In the genomic region with DNA sequence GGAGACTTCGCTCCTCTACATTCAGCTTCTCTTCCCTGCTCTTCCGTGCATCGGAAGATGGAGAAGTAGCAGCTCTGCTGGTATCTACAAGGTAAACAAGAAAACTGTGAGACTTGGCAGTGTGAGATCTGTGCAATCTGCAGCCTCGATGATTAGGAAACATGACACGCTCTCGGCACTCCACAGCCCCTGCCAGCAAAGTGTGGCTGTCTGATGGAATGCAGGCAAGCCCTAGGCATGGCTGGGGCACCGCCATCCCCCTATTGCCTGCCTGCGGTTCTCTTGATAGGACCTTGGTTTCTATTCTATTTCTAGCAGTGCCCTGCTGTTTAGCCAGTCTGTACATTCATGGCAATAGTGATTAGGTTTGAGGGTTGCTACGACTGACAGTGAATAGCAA, we compare ENCODE assay signal across 8 mouse cellular contexts. TPM values are rescaled to one million over a fixed set of nuclear protein-coding genes. Genes with fewer than 3 reads are reported as not detected.
A peak's percentile ranks its signal among the peaks of the same experiment; 100 is the strongest.
DNase-seq lines count a peak whose midpoint lies in the region; ATAC-seq and TF ChIP-seq lines count a peak whose summit lies in the region.

No protein-coding gene starts in this region.

- no peaks in the 10 kb centered on the region for H3K9me3 ChIP-seq in midbrain, embryonic 13.5 days
- no peaks in the 10 kb centered on the region for H3K9me3 ChIP-seq in midbrain, embryonic 16.5 days (replicated peaks; ENCODE audit: control insufficient read depth, low read length, poor library complexity, severe bottlenecking)
- no peaks in the 10 kb centered on the region for H3K9me3 ChIP-seq in midbrain, postnatal 0 days (ENCODE audit: low read length)

- DNase-seq in cerebellum, postnatal 14 days: peak; percentile 37 to 58
- no peak for DNase-seq in cerebellum, adult 9-10 months
- DNase-seq in heart, postnatal 4 days: peak; percentile 45
- peak; percentile 45 for DNase-seq in midbrain, postnatal 0 days (ENCODE audit: low spot score)
- DNase-seq in layer of hippocampus, postnatal 25 days (ENCODE audit: extremely low spot score in 1 of 2, low spot score in 1 of 2): no peak
- no peak for DNase-seq in layer of hippocampus, adult 8-10 months (ENCODE audit: low spot score in 2 of 2)

- H3K27ac ChIP-seq in midbrain, embryonic 13.5 days: peak overlapping the region; percentile 20; the same call in 1 of the 2 replicates
- H3K27ac ChIP-seq in midbrain, embryonic 16.5 days (ENCODE audit: low read length): no peak overlapping the region
- peak overlapping the region; percentile 18; the same call in 1 of the 2 replicates for H3K27ac ChIP-seq in midbrain, postnatal 0 days (ENCODE audit: low read depth, low read length)

- ATAC-seq in midbrain, embryonic 13.5 days: no peak
- ATAC-seq in midbrain, embryonic 16.5 days: no peak
- no peak for ATAC-seq in midbrain, postnatal 0 days (ENCODE audit: low FRiP score)

- no peak overlapping the region for H3K4me3 ChIP-seq in midbrain, embryonic 13.5 days (replicated peaks)
- no peak overlapping the region for H3K4me3 ChIP-seq in midbrain, embryonic 16.5 days (ENCODE audit: low read depth, low read length)
- H3K4me3 ChIP-seq in midbrain, postnatal 0 days (ENCODE audit: low read depth, low read length): no peak overlapping the region

- no peak overlapping the region for H3K9ac ChIP-seq in midbrain, embryonic 13.5 days (replicated peaks)
- H3K9ac ChIP-seq in midbrain, embryonic 16.5 days (ENCODE audit: low read depth, low read length): no peak overlapping the region
- H3K9ac ChIP-seq in midbrain, postnatal 0 days (replicated peaks; ENCODE audit: low read length, poor library complexity, severe bottlenecking): no peak overlapping the region

- H3K4me2 ChIP-seq in midbrain, embryonic 13.5 days (replicated peaks): no peak overlapping the region
- H3K4me2 ChIP-seq in midbrain, embryonic 16.5 days (ENCODE audit: low read length): no peak overlapping the region
- H3K4me2 ChIP-seq in midbrain, postnatal 0 days (ENCODE audit: low read depth, low read length, poor library complexity, severe bottlenecking): no peak overlapping the region

- H3K4me1 ChIP-seq in midbrain, embryonic 13.5 days (replicated peaks): peaks cover 3% of the 10 kb centered on the region
- peaks cover 2% of the 10 kb centered on the region; the same call in 1 of the 2 replicates for H3K4me1 ChIP-seq in midbrain, embryonic 16.5 days (ENCODE audit: control insufficient read depth, insufficient read depth, low read length)
- H3K4me1 ChIP-seq in midbrain, postnatal 0 days (ENCODE audit: insufficient read depth, low read length): peaks cover 9% of the 10 kb centered on the region; the same call in 1 of the 2 replicates

- 64% methylated on average over 9 of the region's 9 CpGs for WGBS in midbrain, embryonic 13.5 days
- WGBS in midbrain, embryonic 16.5 days: 62% methylated on average over 9 of the region's 9 CpGs
- 48% methylated on average over 9 of the region's 9 CpGs for WGBS in midbrain, postnatal 0 days

- no peaks in the 10 kb centered on the region for H3K27me3 ChIP-seq in midbrain, embryonic 13.5 days
- H3K27me3 ChIP-seq in midbrain, embryonic 16.5 days (ENCODE audit: control insufficient read depth, insufficient read depth, low read depth, low read length): no peaks in the 10 kb centered on the region
- H3K27me3 ChIP-seq in midbrain, postnatal 0 days (ENCODE audit: insufficient read depth, low read length): no peaks in the 10 kb centered on the region

- TF ChIP-seq CTCF in midbrain, postnatal 0 days (IDR thresholded peaks at IDR 0.05): no peak

- H3K36me3 ChIP-seq in midbrain, embryonic 13.5 days: no peaks in the 10 kb centered on the region
- no peaks in the 10 kb centered on the region for H3K36me3 ChIP-seq in midbrain, embryonic 16.5 days (ENCODE audit: control insufficient read depth, insufficient read depth, low read length)
- H3K36me3 ChIP-seq in midbrain, postnatal 0 days (ENCODE audit: insufficient read depth, low read length): no peaks in the 10 kb centered on the region

RNA-seq across cellular contexts. Expression of a gene that starts 59.7 kb away (rescaled TPM):
- polyA plus RNA-seq in midbrain, embryonic 13.5 days (2015; fragmentation: Nextera tagmentation; extraction: Ambion mirVana): 3.7 and 4.4 TPM in 2 replicates
- 7.1 and 7.6 TPM in 2 replicates for polyA plus RNA-seq in midbrain, embryonic 16.5 days (2015; fragmentation: Nextera tagmentation; extraction: Ambion mirVana)
- 1 to 10 TPM; 6.0 to 6.4 TPM for total RNA-seq in heart, postnatal 4 days (2021)
- total RNA-seq in midbrain, postnatal 0 days (2014; rRNA removed): 14.2 and 14.6 TPM in 2 replicates
- polyA plus RNA-seq in midbrain, postnatal 0 days (2015; fragmentation: Nextera tagmentation; extraction: Ambion mirVana): 7.2 and 9.2 TPM in 2 replicates
- 10 to 100 TPM; 47.4 to 59.0 TPM for total RNA-seq in layer of hippocampus, postnatal 25 days (2021)
- total RNA-seq in layer of hippocampus, adult 8-10 months (2022): 10 to 100 TPM; 49.5 to 52.8 (median 51.5) TPM

Comparison
In these comparisons a context has a peak if more than half of its experiments do, and no peak if none do; other contexts are left out.
1. DNase-seq: peak in cerebellum, postnatal 14 days (2 of 2), heart, postnatal 4 days (single experiment) and midbrain, postnatal 0 days (single experiment); none in cerebellum, adult 9-10 months (single experiment), layer of hippocampus, postnatal 25 days (0 of 2) and layer of hippocampus, adult 8-10 months (0 of 2).